Mouse (Mus musculus) right cerebral cortex, adult 18-20 months (tissue): Measurements from ENCODE around the gene Plxdc2.

Experiments used
- DNase-seq: peaks from one replicate; pipeline ENCODE4 v3.0.0; 2022; ENCODE audit warnings: mixed read lengths

The Plxdc2 gene

DNA sequence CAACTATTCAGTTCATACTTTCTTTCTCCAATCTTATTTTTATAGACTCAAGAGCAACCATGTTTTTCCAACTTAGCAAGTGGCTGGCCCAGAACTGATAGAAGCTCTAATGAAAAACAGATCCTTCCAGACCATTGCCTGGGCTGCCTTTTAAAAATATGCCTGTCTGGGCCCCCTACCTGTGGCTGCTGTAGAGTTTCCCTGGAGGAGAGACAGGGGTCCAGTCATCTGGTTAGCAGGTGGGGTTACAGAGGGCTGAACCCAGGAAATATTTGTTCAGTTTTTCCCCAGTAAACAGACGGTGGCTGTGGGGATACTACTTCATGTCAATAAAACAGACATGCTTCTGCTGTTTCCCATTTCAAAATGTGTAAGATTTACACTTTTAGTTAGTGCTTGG lies 222.0 kb downstream of the Plxdc2 start:
- DNase-seq, result no peak

DNA sequence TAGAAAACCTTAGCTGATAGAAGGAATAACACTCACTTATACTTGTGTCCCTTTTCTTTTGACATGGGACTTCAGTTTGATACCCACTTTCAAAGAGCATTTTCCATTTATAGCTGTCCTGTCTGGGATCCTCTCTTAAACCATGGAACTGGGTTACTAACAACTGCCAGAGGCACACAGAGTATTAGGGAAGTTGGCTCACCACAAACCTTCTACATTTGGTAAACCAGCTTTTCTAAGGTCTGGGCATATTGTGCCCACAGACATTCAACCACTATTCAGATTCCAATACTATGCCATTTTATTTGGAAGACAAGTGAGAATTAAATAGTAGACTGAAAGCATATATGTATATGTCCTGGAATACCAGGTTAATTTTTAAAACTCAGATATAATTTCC lies 232.4 kb downstream of the Plxdc2 start:
- DNase-seq, result no peak

DNA sequence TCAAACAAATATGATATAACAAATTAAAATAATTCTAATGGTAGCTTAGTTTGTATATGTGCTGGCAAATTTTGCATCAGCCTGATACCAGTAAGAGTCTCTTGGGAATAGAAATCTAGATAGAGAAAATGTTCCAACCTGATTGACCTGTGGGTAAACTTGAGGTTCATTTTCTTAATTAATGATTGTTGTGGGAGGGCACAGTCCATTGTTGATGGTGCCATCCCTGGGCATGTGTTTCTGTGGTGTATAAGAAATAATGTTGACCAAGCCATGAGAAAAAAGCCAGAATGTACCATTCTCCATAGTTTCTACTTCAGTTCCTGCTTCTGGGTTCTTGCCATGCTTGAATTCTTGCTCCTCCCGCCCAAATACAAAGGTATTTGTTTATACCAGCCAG lies 239.3 kb downstream of the Plxdc2 start:
- no peak for DNase-seq

DNA sequence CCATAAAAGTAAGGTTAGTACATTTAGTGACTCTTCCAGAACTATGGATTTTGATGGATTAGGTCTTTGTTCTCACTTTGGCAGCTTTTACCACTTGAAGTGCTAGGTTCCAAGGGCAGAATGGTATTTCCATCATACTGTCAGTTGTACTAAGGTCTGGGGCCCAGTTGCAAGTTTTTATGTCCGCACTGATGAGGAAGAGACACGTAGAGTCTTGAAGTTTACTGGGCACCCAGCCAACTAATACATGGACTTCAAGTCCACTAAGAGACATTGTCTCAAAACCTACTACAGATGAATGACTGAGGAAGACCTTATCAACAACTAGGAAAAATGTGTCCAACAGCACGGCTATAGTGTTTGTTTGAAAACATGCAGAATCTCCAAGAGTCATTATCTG lies 242.1 kb downstream of the Plxdc2 start:
- DNase-seq, result no peak

DNA sequence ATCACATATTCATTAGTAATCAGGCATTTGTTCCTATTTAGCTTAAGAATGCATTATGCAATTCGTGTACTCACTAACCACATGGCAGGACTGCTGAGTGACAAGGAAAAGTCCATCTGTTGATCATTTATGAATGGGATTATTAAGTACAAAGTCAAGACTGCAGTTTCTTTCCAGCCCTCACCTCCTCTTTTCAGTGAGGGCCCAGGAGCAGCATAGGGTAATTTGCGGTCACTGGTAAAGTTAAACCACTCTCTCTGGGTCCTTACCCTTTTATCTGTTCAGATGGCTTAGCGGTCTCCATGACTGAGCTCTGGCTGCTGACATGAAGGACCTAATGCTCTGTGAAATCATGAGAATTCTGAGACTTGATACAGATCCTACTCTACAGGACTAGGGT lies 248.2 kb downstream of the Plxdc2 start:
- DNase-seq, result no peak

DNA sequence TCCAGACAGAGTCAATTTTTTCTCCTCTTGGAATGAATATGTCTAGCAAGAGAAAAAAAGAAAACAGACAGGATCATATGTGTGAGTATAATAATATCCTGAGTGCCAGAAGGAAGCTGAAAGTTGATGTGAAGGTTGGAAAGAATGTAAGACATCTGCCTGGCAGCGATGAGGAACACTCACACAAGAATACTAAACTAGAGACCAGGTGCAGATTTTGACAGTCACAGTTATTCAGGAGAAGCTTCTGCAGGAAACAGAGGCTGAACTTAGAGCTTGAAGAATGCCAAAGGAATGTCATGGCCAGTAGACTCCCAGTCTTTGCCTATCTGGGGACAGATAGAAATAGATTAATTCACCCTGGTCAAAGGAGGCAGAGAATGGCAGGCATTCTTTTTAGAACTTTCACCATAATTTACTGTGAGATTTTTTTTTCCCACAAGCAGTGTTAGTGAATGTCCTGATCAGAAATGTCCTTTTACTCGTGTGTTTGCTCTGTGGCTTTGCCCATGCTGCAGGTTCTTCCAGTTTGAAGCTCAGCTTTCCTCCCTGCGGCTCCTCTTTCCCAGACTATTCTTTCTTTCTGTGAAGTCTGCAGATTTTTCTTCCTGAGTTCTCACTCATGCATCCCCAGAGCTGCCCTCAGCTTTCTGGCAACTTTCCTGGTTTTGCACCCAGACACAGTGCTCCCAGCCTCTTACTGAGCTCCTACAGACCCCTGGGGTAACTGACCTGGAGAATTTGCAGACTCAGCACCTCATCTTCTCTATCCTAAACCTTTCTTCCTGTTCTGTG lies 251.9 kb downstream of the Plxdc2 start:
- DNase-seq, result peak; percentile 16

DNA sequence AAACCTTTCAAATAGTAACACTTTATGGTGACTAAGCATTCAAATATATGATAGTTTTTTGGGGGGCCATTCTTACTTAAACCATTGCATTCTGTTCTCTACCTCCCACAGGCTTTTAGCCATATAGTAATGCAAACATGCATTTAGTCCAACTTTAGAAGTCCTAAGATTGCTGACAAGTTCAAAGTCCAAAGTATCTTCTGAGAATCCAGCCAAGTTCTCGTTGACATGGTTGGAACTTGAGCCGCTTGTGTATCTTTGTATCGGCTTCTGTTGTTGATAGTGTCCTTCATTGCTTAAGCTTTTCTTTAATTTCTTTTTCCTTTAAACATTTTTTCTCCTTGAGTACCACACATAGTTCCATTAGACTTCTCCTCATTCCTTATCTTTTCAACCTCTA lies 286.0 kb downstream of the Plxdc2 start:
- no peak for DNase-seq

DNA sequence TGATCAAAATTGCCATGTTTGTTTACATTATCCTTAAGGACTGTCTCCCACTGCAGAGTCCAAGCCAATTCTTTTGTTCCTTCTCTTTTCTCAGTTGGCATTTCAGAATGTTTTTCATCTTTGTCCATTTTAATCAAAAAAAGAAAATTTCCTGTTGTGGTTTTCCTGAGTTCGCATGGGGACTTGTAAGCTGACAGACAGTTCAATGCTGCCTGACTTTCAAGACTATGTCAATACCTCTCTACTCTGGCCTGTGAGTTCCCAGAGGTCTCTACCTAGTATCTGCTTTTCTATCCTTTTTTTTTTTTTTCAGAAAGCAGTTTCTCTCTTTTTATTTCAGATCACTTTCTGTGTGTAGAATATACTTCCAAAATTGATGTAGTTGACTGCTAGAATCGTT lies 295.6 kb downstream of the Plxdc2 start:
- DNase-seq, result no peak

DNA sequence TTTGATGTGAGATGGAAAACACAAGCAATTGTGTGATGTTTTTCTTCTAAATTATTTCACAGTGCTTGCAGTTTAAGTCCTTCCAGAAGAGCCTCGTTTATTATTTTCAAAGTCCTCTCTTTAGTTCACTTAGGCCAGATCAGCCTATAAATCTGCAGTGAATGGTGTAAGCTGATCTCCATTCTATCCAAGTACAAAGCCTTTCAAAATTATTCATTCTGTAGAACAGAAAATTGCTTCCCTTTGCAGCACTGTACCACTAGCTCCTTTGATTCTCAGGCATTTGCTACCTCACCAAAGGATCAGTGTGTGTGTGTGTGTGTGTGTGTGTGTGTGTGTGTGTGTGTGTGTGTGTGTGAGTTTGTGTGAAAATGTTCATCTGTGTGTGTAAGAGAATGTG lies 308.4 kb downstream of the Plxdc2 start:
- DNase-seq, result no peak

DNA sequence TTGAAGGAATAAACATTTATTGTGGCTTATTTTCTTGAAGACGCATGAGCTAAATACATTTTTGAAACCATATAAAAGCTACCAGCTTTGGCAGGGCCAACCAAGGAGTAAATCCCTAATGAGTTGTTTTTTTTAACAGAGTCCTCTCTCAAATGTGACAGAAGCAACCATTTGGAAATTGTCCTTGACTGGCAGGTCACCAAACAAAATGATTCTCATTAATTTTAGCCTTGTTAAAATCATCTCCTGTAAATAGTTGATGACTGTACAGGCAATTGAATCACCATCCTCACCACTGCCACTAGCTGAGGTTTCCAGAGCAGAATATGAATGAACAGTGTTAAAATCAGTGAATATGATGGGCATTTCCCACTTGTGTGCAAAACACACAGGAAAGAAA lies 312.3 kb downstream of the Plxdc2 start:
- DNase-seq, result no peak

DNA sequence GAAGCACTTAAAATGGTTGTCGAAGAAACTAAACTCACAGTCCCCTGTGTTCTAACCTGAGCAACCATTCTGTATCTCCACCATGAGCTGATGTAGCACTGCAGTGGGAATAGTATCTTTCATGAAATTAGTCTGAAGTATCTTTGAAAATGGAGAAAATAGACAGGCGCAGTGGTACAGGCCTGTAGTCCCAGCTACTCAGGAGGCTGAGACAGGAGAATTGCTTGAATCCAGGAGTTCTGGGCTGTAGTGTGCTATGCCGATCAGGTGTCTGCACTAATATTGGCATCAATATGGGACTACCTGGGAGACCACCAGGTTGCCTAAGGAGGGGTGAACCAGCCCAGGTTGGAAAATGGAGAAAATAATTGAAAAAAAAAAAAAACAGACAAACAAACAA lies 326.8 kb downstream of the Plxdc2 start:
- no peak for DNase-seq

DNA sequence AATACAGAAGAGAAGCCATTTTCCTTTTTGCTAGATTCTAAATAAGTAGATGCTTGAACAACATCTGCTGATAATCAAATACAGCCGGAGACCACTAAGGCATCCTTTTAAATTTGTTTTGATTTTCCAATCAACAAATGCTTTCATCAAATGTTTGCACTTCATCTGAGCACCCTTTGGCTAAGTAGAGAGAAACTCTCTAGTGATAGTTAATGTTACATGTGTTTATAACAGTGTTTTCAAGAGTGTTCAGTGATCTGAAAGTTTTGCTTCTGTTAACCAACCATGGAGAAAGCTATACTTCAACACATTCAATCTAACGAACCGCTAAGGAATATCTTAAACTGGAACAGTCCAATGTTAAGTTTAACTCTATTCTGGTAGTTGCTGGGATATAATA lies 327.6 kb downstream of the Plxdc2 start:
- no peak for DNase-seq

DNA sequence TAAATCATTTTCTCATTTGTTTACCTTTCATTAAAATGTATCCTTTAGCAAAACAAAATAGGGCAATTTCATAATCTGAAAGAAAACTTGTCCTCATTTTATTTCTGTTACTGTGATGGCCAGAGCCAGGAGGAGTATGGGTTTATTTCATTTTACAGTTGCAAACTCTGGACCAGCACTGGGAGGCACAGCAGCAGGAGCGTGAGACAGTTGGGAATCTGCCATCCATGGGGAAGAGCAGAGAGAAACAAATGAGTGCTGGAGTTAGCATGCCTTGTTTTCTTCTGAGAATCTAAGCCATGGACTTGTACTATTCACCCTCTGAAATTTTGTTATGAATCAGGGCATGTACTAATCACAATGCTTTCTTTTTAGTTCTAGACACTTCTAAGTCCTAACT lies 328.4 kb downstream of the Plxdc2 start:
- DNase-seq, result no peak

DNA sequence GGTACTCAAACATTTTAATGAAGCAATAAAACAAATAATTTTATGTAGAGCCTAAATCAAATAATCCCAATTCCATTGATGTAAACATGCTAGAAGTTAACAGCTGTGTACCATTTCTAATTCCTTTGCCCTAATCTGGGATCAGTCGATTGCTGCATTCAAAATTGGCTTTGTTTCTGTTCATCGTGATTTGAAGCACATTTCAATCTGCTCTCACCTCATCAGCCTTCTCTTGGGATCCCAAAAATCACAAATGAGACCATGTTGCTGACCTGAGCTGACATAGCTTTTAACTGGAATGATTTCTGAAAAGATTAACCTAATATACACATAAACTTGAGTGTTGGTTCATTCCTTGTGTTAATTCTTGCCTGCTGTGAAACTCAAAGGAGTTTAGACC lies 340.3 kb downstream of the Plxdc2 start:
- DNase-seq, result no peak

DNA sequence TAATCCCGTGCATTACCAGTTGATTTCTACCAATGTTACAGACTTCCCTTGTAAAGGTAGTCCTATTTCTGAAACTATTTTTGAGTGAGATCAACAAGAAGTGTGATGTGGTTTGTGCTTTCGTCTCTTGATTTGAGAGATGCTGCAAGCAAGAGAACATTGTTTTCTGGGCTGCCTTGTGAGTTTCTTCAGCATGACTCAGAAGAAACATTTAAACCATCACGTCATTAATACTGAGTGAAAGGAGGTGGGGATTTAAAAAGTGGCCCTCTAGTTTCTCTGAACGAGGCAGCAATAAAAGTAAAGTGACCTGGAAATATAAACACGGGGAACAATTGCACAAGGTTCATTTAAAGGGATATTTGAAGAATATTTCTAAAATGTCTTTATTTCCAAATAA lies 341.1 kb downstream of the Plxdc2 start:
- DNase-seq, result no peak

DNA sequence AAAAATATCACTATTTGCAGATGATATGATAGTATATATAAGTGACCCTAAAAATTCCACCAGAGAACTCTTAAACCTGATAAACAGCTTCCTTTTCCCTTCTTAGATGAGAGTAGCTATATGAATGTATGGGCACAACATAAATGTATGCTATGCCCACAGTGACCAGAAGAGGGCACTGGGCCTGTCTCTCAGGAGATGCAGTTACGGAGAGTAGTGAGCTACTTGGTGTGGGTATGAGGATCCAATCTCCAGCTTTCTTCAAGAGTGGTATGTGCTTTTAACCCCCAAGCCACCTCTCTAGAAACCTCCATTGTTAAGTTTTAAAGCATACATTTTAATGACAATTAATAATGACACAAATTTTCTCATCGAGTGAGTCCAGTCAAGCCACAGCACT lies 350.1 kb downstream of the Plxdc2 start:
- no peak for DNase-seq

DNA sequence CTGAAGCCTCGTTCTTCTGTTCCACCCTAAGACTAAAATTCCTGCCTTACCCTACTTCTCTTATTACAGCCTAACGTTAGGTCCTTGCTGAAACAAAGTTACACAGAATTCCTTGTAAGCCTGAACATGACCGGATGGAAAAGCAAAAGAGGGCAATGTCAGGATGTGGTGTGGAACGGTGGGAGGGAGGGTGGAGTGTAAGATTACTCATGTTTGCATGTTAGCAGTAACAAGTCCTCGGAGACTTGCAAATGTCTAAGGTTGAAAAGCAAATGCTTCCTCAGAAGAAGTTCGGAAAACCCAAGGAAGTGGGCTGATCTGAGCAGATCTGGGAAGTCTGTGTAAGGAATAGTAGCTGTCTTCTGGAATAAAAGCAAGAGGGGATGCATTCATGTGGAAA lies 353.8 kb downstream of the Plxdc2 start:
- DNase-seq, result no peak

DNA sequence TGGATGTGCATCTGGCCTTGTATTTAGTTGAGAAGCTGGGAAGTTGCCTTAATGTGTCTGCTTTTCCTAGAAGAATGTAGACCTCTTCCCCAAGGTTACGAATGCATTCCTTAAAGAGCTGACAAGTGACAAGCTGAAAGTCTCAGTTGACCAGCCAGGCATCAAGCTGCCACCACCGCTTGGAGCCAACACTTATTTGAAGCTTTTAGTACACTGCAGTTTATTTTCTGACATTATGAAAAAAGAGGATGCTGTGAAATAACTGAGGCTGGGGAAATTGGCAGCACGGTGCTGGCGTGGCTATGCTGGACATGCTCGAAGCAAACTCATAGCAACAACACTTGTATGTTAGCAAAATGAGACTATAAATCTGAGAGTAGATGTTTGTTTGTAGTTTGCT lies 374.9 kb downstream of the Plxdc2 start:
- DNase-seq, result no peak

DNA sequence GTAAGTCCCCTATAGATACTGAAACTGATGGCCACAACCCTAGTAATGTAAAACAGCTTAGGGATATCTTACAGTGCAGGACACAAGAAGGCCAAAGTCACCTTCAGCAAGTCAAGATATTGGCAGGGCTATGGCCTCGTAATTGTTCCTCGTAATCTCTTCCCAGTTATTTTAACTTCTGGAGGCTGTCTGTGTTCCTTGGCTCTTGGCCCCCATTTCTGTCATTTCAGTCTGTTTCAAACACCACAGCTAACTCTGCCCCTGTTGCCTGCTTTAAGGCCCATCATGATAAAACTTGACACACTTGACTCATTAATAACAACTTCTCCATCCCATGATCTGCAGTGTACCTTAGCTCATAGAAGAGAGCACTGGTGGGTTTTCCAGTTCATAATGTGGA lies 378.3 kb downstream of the Plxdc2 start:
- DNase-seq, result no peak

DNA sequence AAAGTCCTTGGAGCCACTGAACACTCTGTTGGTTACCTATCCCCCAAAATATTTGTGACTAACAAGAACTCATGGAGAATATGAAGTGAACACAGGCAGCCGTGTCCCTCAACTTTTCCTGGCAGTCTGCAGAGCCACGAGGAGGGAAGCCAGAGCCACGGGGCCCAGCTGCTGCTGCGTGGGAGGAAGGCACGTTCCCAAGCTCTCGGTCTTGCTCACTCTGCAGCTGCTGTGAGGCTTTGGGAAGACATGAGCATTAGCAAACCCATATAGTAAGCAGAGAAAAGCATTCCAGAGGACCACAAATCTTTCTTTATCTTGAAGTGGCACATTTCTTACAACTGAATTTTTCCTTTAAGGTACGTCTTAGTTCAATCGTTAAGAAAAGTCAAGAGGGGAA lies 382.1 kb downstream of the Plxdc2 start:
- DNase-seq, result peak; percentile 84

DNA sequence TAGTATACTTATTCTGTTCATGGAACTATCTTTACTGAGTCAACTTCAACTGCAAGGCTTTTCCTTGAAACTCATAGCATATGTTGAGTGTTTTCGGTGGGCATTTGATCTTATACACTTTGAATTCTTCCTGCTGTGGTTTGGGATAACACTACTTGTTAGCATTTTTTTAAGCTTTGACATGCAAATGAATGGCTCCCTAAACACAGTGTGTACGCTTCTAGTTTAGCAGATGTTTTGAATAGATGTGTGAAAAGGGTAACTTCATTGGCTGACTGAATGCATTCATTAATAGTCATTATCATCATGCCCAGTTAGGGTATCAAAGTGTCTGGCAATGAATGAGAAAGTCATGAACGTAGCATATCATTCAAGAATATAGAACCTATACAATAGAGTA lies 385.7 kb downstream of the Plxdc2 start:
- DNase-seq, result no peak

DNA sequence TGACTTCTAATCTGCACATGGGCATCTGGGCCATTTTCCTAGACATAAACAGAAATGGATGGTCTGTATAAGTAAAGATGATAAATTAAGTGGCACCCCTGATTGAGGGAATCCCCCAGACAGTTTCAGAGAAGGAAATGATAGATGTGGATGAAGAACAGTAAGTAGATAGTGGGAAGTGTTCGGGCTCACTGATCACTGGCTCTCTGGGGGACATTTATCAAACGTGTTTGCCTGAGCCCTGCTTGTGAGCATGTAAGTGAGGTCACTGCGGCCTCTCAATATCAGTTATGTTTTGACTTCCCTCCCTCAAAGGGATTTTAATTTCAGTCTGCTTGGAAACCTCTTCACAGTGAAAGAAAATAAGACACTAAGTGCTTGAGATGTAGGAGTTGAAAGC lies 387.5 kb downstream of the Plxdc2 start:
- no peak for DNase-seq

DNA sequence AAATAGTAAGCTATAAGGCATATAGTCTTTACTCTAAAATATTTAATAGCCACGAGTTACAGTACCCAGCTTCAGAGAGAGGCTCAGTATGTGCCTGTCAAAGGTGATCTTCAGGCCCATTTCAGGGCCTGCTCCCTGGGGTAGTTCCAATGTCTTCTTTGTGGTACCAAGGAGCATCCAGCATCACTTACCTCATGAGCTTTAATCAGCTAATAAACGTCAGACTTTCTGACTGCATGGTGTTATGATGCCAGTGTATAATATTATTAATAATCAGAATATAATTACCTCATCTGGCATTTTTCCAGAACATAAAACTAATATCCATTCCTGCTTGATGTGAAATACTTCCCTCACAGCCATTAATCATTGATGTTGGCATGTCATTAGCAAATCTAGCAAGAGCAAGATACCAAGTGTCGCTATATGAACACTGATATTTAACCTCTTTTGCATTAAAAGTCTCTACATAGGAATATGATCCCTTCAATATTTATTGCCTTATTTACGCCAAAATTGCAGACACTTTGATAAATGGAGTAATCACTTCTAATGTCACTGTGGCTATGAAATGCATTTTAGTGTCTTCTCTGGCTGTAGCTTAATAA lies 393.3 kb downstream of the Plxdc2 start:
- DNase-seq, result no peak

DNA sequence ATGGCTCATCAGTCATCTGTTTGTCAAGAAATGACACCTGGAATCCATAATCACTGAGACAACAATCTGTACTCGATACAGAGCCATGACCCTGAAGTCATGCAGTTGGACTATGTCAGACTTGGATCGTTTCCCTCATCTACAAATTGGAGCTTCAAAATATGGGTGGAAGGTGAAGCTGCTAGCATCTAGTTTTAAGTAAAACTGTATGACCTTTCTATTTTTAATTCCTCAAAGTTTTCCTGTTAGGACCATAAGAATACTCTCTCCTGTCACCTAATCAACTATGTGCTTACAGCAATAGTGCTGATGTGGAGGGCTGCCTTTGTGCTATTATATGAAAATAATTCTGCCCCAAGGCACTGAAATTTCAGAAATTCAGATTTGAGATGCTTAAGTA lies 401.1 kb downstream of the Plxdc2 start:
- DNase-seq, result no peak

DNA sequence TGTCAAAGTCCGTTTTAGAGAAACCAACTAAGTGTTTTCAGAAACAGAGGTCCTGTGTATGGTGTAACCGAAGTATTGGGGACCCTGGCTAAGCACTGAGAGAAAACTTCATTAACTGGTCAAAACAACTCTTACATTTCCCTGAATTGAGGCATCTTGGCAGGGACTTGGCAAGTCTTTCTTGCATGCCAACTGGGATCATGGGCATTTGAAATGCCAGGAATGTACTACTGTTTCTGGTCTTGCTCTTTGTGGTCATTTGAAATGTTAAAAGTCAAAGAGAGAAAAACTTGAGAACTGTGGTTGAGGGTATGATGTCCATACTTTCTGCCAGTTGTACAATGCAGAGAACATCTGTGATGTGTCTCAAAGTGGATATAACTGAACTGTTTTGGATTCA lies 403.7 kb downstream of the Plxdc2 start:
- DNase-seq, result no peak
